Mouse (Mus musculus) brain, embryonic 14.5 days (tissue): ENCODE measurements around the gene Invs.

Experiments used
- CTCF ChIP-seq: fragments of 200-500 bp; IDR thresholded peaks from 2 replicates; pipeline ENCODE4 v1.5.1; 2012; ENCODE audit warnings: inconsistent platforms, mild to moderate bottlenecking, moderate library complexity, borderline replicate concordance; ENCODE audit not compliant: insufficient read depth, insufficient read length; ENCODE audit errors: extremely low read depth
- POLR2A ChIP-seq: fragments of 200-500 bp; IDR thresholded peaks from 2 replicates; pipeline ENCODE4 v1.6.1; 2012; ENCODE audit warnings: mild to moderate bottlenecking, inconsistent platforms, borderline replicate concordance; ENCODE audit not compliant: poor library complexity, insufficient read depth, insufficient read length, severe bottlenecking; ENCODE audit errors: extremely low read depth

DNA sequence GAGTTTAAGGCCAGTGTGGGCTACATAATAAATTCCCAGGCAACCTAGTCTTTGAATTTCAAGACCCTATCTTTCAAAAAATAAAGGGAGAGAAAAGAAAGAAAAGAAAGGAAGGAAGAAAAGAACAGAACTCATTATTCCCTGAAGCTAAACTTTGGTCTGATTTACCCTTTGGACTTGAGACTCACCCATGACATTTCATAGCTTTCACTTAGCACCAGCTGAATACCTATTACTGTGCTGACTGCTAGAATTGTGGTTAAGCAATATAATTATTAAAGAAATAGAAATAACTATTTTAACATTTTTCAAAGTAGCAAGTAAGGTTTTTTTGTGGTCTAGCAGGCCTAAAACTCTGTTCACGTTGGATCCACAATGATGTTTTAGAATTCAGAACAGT is 1.6 kb downstream of the Invs start:
- TF ChIP-seq CTCF (no peak), POLR2A (no peak)
